Mouse (Mus musculus): Measurements from ENCODE around the gene Tekt5. TPM values are rescaled to one million over a fixed set of nuclear protein-coding genes. Genes with fewer than 3 reads are reported as not detected.

The Tekt5 gene
- polyA plus RNA-seq (2014; fragmentation: Nextera tagmentation; extraction: Ambion mirVana): 2.3 and 3.9 TPM in 2 replicates

GRCm38 (mm10) chr16:10394699-10395540 lies at the start of gene Tekt5:
Gene Tekt5 (minus strand): TSS chr16:10395490.
- peak within 1 kb of the TSS; percentile 23 for H3K4me3 ChIP-seq (ENCODE audit: low read depth, low read length)
- DNase-seq (ENCODE audit: low spot score): peak; percentile 41
- peaks cover 6% of the 10 kb centered on the region; the same call in 1 of the 2 replicates for H3K4me1 ChIP-seq (ENCODE audit: control insufficient read depth, insufficient read depth, low read length)
- peak within 1 kb of the TSS; percentile 53 for H3K4me2 ChIP-seq (ENCODE audit: low read depth, low read length)
- H3K36me3 ChIP-seq (ENCODE audit: control insufficient read depth, insufficient read depth, low read length): no peaks in the 10 kb centered on the region
- H3K27me3 ChIP-seq (replicated peaks; ENCODE audit: control insufficient read depth, insufficient read depth, low read length): peaks cover 15% of the 10 kb centered on the region
- 8% methylated on average over 37 of the region's 37 CpGs for WGBS
- no peak within 1 kb of the TSS for H3K27ac ChIP-seq (replicated peaks; ENCODE audit: low read depth, low read length)
- ATAC-seq (ENCODE audit: low read depth): peak; percentile 62; the same call in 1 of the 2 replicates
- H3K9me3 ChIP-seq (ENCODE audit: control insufficient read depth, low read length): no peaks in the 10 kb centered on the region
- H3K9ac ChIP-seq (ENCODE audit: low read depth, low read length): peak within 1 kb of the TSS; percentile 44; the same call in 1 of the 2 replicates

- ATAC-seq (ENCODE audit: low read depth) (no peak), DNase-seq (ENCODE audit: low spot score) (no peak)
- Histone ChIP-seq H3K4me3 (ENCODE audit: low read depth, low read length) (no peak overlapping the region), H3K4me2 (ENCODE audit: low read depth, low read length) (no peak overlapping the region), H3K9ac (ENCODE audit: low read depth, low read length) (no peak overlapping the region), H3K27ac (replicated peaks; ENCODE audit: low read depth, low read length) (no peak overlapping the region), H3K36me3 (ENCODE audit: control insufficient read depth, insufficient read depth, low read length) (no peaks in the 10 kb centered on the region), H3K27me3 (replicated peaks; ENCODE audit: control insufficient read depth, insufficient read depth, low read length) (no peaks in the 10 kb centered on the region), H3K9me3 (ENCODE audit: control insufficient read depth, low read length) (no peaks in the 10 kb centered on the region), H3K4me1 (ENCODE audit: control insufficient read depth, insufficient read depth, low read length) (0 out of 2 replicates have a peak, but pooled peaks cover 5% of the 10 kb centered on the region)
These were observed 48.4 kb upstream of the Tekt5 start for GRCm38 (mm10) chr16:10443723-10444122.

- 88% methylated on average over 4 of the region's 4 CpGs for WGBS
- Histone ChIP-seq H3K36me3 (ENCODE audit: control insufficient read depth, insufficient read depth, low read length) (no peaks in the 10 kb centered on the region), H3K4me2 (ENCODE audit: low read depth, low read length) (no peak overlapping the region), H3K4me3 (ENCODE audit: low read depth, low read length) (no peak overlapping the region), H3K4me1 (ENCODE audit: control insufficient read depth, insufficient read depth, low read length) (0 out of 2 replicates have a peak, but pooled peaks cover 3% of the 10 kb centered on the region), H3K9ac (ENCODE audit: low read depth, low read length) (no peak overlapping the region), H3K27ac (replicated peaks; ENCODE audit: low read depth, low read length) (no peak overlapping the region), H3K9me3 (ENCODE audit: control insufficient read depth, low read length) (no peaks in the 10 kb centered on the region), H3K27me3 (replicated peaks; ENCODE audit: control insufficient read depth, insufficient read depth, low read length) (no peaks in the 10 kb centered on the region)
- no peak for DNase-seq (ENCODE audit: low spot score)
- ATAC-seq (ENCODE audit: low read depth): no peak
These were observed 46.5 kb upstream of the Tekt5 start for GRCm38 (mm10) chr16:10441761-10442160.

- no peak for ATAC-seq (ENCODE audit: low read depth)
- H3K4me1 ChIP-seq (ENCODE audit: control insufficient read depth, insufficient read depth, low read length): no peaks in the 10 kb centered on the region
- 86% methylated on average over 6 of the region's 6 CpGs for WGBS
These were observed 46.0 kb upstream of the Tekt5 start for GRCm38 (mm10) chr16:10441328-10441727.

GRCm38 (mm10) chr16:10438055-10438454 lies 42.8 kb upstream of the Tekt5 start:
- H3K9me3 ChIP-seq (ENCODE audit: control insufficient read depth, low read length): no peaks in the 10 kb centered on the region
- no peak overlapping the region for H3K4me3 ChIP-seq (ENCODE audit: low read depth, low read length)
- DNase-seq (ENCODE audit: low spot score) (no peak), ATAC-seq (ENCODE audit: low read depth) (no peak)
- no peaks in the 10 kb centered on the region for H3K27me3 ChIP-seq (replicated peaks; ENCODE audit: control insufficient read depth, insufficient read depth, low read length)
- no peak overlapping the region for H3K27ac ChIP-seq (replicated peaks; ENCODE audit: low read depth, low read length)
- H3K4me1 ChIP-seq (ENCODE audit: control insufficient read depth, insufficient read depth, low read length): no peaks in the 10 kb centered on the region
- no peak overlapping the region for H3K4me2 ChIP-seq (ENCODE audit: low read depth, low read length)
- WGBS: 80% methylated on average over 5 of the region's 5 CpGs
- no peaks in the 10 kb centered on the region for H3K36me3 ChIP-seq (ENCODE audit: control insufficient read depth, insufficient read depth, low read length)
- H3K9ac ChIP-seq (ENCODE audit: low read depth, low read length): no peak overlapping the region

More at GRCm38 (mm10) chr16:10441328-10441727, 46.0 kb upstream of the Tekt5 start:
- Histone ChIP-seq H3K36me3 (ENCODE audit: control insufficient read depth, insufficient read depth, low read length) (no peaks in the 10 kb centered on the region), H3K9me3 (ENCODE audit: control insufficient read depth, low read length) (no peaks in the 10 kb centered on the region), H3K9ac (ENCODE audit: low read depth, low read length) (no peak overlapping the region), H3K4me3 (ENCODE audit: low read depth, low read length) (no peak overlapping the region), H3K27me3 (replicated peaks; ENCODE audit: control insufficient read depth, insufficient read depth, low read length) (no peaks in the 10 kb centered on the region), H3K4me2 (ENCODE audit: low read depth, low read length) (no peak overlapping the region), H3K27ac (replicated peaks; ENCODE audit: low read depth, low read length) (no peak overlapping the region)
- no peak for DNase-seq (ENCODE audit: low spot score)

- no peak overlapping the region for H3K4me3 ChIP-seq (ENCODE audit: low read depth, low read length)
- H3K27me3 ChIP-seq (replicated peaks; ENCODE audit: control insufficient read depth, insufficient read depth, low read length): no peaks in the 10 kb centered on the region
- no peak for DNase-seq (ENCODE audit: low spot score)
- H3K4me2 ChIP-seq (ENCODE audit: low read depth, low read length): no peak overlapping the region
- H3K36me3 ChIP-seq (ENCODE audit: control insufficient read depth, insufficient read depth, low read length): no peaks in the 10 kb centered on the region
- H3K4me1 ChIP-seq (ENCODE audit: control insufficient read depth, insufficient read depth, low read length): no peaks in the 10 kb centered on the region
- no peak overlapping the region for H3K9ac ChIP-seq (ENCODE audit: low read depth, low read length)
- WGBS: 81% methylated on average over 6 of the region's 6 CpGs
- H3K9me3 ChIP-seq (ENCODE audit: control insufficient read depth, low read length): no peaks in the 10 kb centered on the region
- ATAC-seq (ENCODE audit: low read depth): no peak
- H3K27ac ChIP-seq (replicated peaks; ENCODE audit: low read depth, low read length): no peak overlapping the region
These were observed 40.9 kb upstream of the Tekt5 start for GRCm38 (mm10) chr16:10436166-10436565.

- no peak overlapping the region for H3K4me3 ChIP-seq (ENCODE audit: low read depth, low read length)
- ATAC-seq (ENCODE audit: low read depth) (no peak), DNase-seq (ENCODE audit: low spot score) (no peak)
- H3K9ac ChIP-seq (ENCODE audit: low read depth, low read length): no peak overlapping the region
- H3K27ac ChIP-seq (replicated peaks; ENCODE audit: low read depth, low read length): no peak overlapping the region
- H3K4me2 ChIP-seq (ENCODE audit: low read depth, low read length): no peak overlapping the region
- H3K4me1 ChIP-seq (ENCODE audit: control insufficient read depth, insufficient read depth, low read length): no peaks in the 10 kb centered on the region
- H3K27me3 ChIP-seq (replicated peaks; ENCODE audit: control insufficient read depth, insufficient read depth, low read length): no peaks in the 10 kb centered on the region
- H3K9me3 ChIP-seq (ENCODE audit: control insufficient read depth, low read length): no peaks in the 10 kb centered on the region
- WGBS: 85% methylated on average over 5 of the region's 5 CpGs
- H3K36me3 ChIP-seq (ENCODE audit: control insufficient read depth, insufficient read depth, low read length): no peaks in the 10 kb centered on the region
These were observed 38.1 kb upstream of the Tekt5 start for GRCm38 (mm10) chr16:10433344-10433743.

GRCm38 (mm10) chr16:10432387-10432786 lies 37.1 kb upstream of the Tekt5 start:
- H3K9ac ChIP-seq (ENCODE audit: low read depth, low read length): no peak overlapping the region
- no peak overlapping the region for H3K4me3 ChIP-seq (ENCODE audit: low read depth, low read length)
- DNase-seq (ENCODE audit: low spot score): no peak
- no peak overlapping the region for H3K27ac ChIP-seq (replicated peaks; ENCODE audit: low read depth, low read length)
- H3K27me3 ChIP-seq (replicated peaks; ENCODE audit: control insufficient read depth, insufficient read depth, low read length): no peaks in the 10 kb centered on the region
- WGBS: 82% methylated on average over 4 of the region's 4 CpGs
- H3K9me3 ChIP-seq (ENCODE audit: control insufficient read depth, low read length): no peaks in the 10 kb centered on the region
- H3K4me2 ChIP-seq (ENCODE audit: low read depth, low read length): no peak overlapping the region
- H3K36me3 ChIP-seq (ENCODE audit: control insufficient read depth, insufficient read depth, low read length): no peaks in the 10 kb centered on the region
- no peaks in the 10 kb centered on the region for H3K4me1 ChIP-seq (ENCODE audit: control insufficient read depth, insufficient read depth, low read length)
- ATAC-seq (ENCODE audit: low read depth): no peak

GRCm38 (mm10) chr16:10431911-10432310 lies 36.6 kb upstream of the Tekt5 start:
- Histone ChIP-seq H3K4me1 (ENCODE audit: control insufficient read depth, insufficient read depth, low read length) (no peaks in the 10 kb centered on the region), H3K36me3 (ENCODE audit: control insufficient read depth, insufficient read depth, low read length) (0 out of 2 replicates have a peak, but pooled peaks cover 2% of the 10 kb centered on the region), H3K9ac (ENCODE audit: low read depth, low read length) (no peak overlapping the region), H3K4me3 (ENCODE audit: low read depth, low read length) (no peak overlapping the region), H3K27me3 (replicated peaks; ENCODE audit: control insufficient read depth, insufficient read depth, low read length) (no peaks in the 10 kb centered on the region), H3K9me3 (ENCODE audit: control insufficient read depth, low read length) (no peaks in the 10 kb centered on the region), H3K4me2 (ENCODE audit: low read depth, low read length) (no peak overlapping the region), H3K27ac (replicated peaks; ENCODE audit: low read depth, low read length) (no peak overlapping the region)
- no peak for ATAC-seq (ENCODE audit: low read depth)
- DNase-seq (ENCODE audit: low spot score): no peak
- WGBS: 55% methylated on average over 1 of the region's 1 CpGs
